Mouse (Mus musculus) liver (tissue): ENCODE measurements around the gene Pkp2.

ENCODE experiments used
- DNase-seq: peaks from one replicate; pipeline ENCODE4 v3.0.0-alpha.2; 2020; ENCODE audit warnings: mixed read lengths

Gene Pkp2

GRCm38 (mm10) chr16:16261481-16261880 is 48.4 kb downstream of the Pkp2 start:
- no peak for DNase-seq

GRCm38 (mm10) chr16:16262436-16262835 is 49.3 kb downstream of the Pkp2 start:
- DNase-seq: no peak

- DNase-seq: no peak
These were observed 59.9 kb downstream of the Pkp2 start for GRCm38 (mm10) chr16:16272978-16273377.

- DNase-seq: no peak
These were observed 60.6 kb downstream of the Pkp2 start for GRCm38 (mm10) chr16:16273752-16274151.

GRCm38 (mm10) chr16:16302369-16303137 is 89.4 kb downstream of the Pkp2 start, which contains the start of gene Yars2:
Gene Yars2, plus strand, starts transcription at chr16:16302965.
- DNase-seq: peak; percentile 93

GRCm38 (mm10) chr16:16303138-16303827 is 90.2 kb downstream of the Pkp2 start:
- DNase-seq: peak; percentile 56

GRCm38 (mm10) chr16:16303888-16304287 is 90.8 kb downstream of the Pkp2 start:
- no peak for DNase-seq

- DNase-seq: no peak
These were observed 98.2 kb downstream of the Pkp2 start for GRCm38 (mm10) chr16:16311319-16311718.
